Mouse (Mus musculus) midbrain, embryonic 14.5 days (tissue): ENCODE results near the gene Socs3. TPM values are rescaled to one million over a fixed set of nuclear protein-coding genes. Genes with fewer than 3 reads are reported as not detected.
A peak's percentile ranks its signal among the peaks of the same experiment; 100 is the strongest.

Experiments used
- ATAC-seq: fragments of 200-750 bp; cut with Nextera tagmentation; 2 replicates; pipeline ENCODE4 v1.8.0; 2017; ENCODE audit warnings: moderate number of reproducible peaks, moderate library complexity; ENCODE audit not compliant: low FRiP score, low TSS enrichment
- DNase-seq: peaks from one replicate; pipeline ENCODE4 v3.0.0-alpha.2; 2015
- H3K27ac ChIP-seq: fragments of 300-500 bp; sonication (generic); replicated peaks from 2 replicates; pipeline ENCODE4 v1.5.1; 2014; ENCODE audit warnings: mild to moderate bottlenecking, low read depth, low read length, moderate library complexity
- H3K27me3 ChIP-seq: fragments of 300-500 bp; sonication (generic); 2 replicates; pipeline ENCODE4 v1.6.1; 2014; ENCODE audit warnings: low read length, control low read depth, mixed read lengths; ENCODE audit not compliant: control insufficient read depth, insufficient read depth
- H3K36me3 ChIP-seq: fragments of 300-500 bp; sonication (generic); 2 replicates; pipeline ENCODE4 v1.6.1; 2014; ENCODE audit warnings: low read length, control low read depth; ENCODE audit not compliant: control insufficient read depth, insufficient read depth
- H3K4me1 ChIP-seq: fragments of 300-500 bp; sonication (generic); 2 replicates; pipeline ENCODE4 v1.6.1; 2014; ENCODE audit warnings: mild to moderate bottlenecking, antibody characterized with exemption, low read length, control low read depth; ENCODE audit not compliant: control insufficient read depth, insufficient read depth
- H3K4me2 ChIP-seq: fragments of 300-500 bp; sonication (generic); 2 replicates; pipeline ENCODE4 v1.6.1; 2014; ENCODE audit warnings: mild to moderate bottlenecking, low read length, moderate library complexity
- H3K4me3 ChIP-seq: fragments of 300-500 bp; sonication (generic); replicated peaks from 2 replicates; pipeline ENCODE4 v1.5.1; 2014; ENCODE audit warnings: low read depth, low read length
- H3K9ac ChIP-seq: fragments of 300-500 bp; sonication (generic); replicated peaks from 2 replicates; pipeline ENCODE4 v1.6.1; 2014; ENCODE audit warnings: mild to moderate bottlenecking, low read length, moderate library complexity
- H3K9me3 ChIP-seq: fragments of 300-500 bp; sonication (generic); 2 replicates; pipeline ENCODE4 v1.6.1; 2016; ENCODE audit warnings: low read length, control low read depth, mixed read lengths; ENCODE audit not compliant: control insufficient read depth
- WGBS: fragments of 180-500 bp; shearing (Covaris S2); extraction: QIAGEN DNeasy Blood & Tissue Kit; methylation state at CpG from one replicate; pipeline ENCODE4 v1.1.7; 2014; 5-methylcytosine and 5-hydroxymethylcytosine counted together
- polyA plus RNA-seq: library from polyadenylated mRNA; unstranded; fragments of >200 nt; fragmentation: Nextera tagmentation; extraction: Ambion mirVana; gene quantifications from 2 replicates; pipeline ENCODE4 v1.2.1, GENCODE M21; 2014

The Socs3 gene
- polyA plus RNA-seq, 1 experiment from 2014 or later, result 4.3 TPM

GRCm38 (mm10) chr11:117934168-117934567 lies 35.7 kb downstream of the Socs3 start:
- DNase-seq (no peak), ATAC-seq (no peak)
- Histone ChIP-seq H3K27me3 (peaks cover 12% of the 10 kb centered on the region), H3K4me2 (no peak overlapping the region), H3K4me3 (no peak overlapping the region), H3K4me1 (peaks cover 8% of the 10 kb centered on the region; the same call in 1 of the 2 replicates), H3K36me3 (no peaks in the 10 kb centered on the region), H3K9me3 (no peaks in the 10 kb centered on the region), H3K9ac (no peak overlapping the region), H3K27ac (no peak overlapping the region)
- WGBS, result 40% methylated on average over 2 of the region's 2 CpGs

- Histone ChIP-seq H3K4me1 (peaks cover 8% of the 10 kb centered on the region; the same call in 1 of the 2 replicates), H3K9ac (no peak overlapping the region), H3K27ac (no peak overlapping the region), H3K9me3 (no peaks in the 10 kb centered on the region), H3K4me3 (no peak overlapping the region), H3K4me2 (no peak overlapping the region), H3K27me3 (peaks cover 12% of the 10 kb centered on the region), H3K36me3 (no peaks in the 10 kb centered on the region)
- WGBS, result 21% methylated on average over 4 of the region's 4 CpGs
- no peak for DNase-seq
- ATAC-seq, result no peak
These were observed 37.7 kb downstream of the Socs3 start for GRCm38 (mm10) chr11:117932195-117932594.

- Histone ChIP-seq H3K9ac (no peak overlapping the region), H3K27me3 (peaks cover 12% of the 10 kb centered on the region), H3K27ac (no peak overlapping the region), H3K4me1 (peaks cover 8% of the 10 kb centered on the region; the same call in 1 of the 2 replicates), H3K4me2 (no peak overlapping the region), H3K36me3 (no peaks in the 10 kb centered on the region), H3K9me3 (no peaks in the 10 kb centered on the region), H3K4me3 (no peak overlapping the region)
- 53% methylated on average over 6 of the region's 6 CpGs for WGBS
- DNase-seq (no peak), ATAC-seq (no peak)
These were observed 38.3 kb downstream of the Socs3 start for GRCm38 (mm10) chr11:117931576-117931975.

- Histone ChIP-seq H3K9ac (peak overlapping the region; percentile 55), H3K4me2 (peak overlapping the region; percentile 78), H3K36me3 (no peaks in the 10 kb centered on the region), H3K9me3 (no peaks in the 10 kb centered on the region), H3K4me3 (peak overlapping the region; percentile 39), H3K27ac (no peak overlapping the region), H3K27me3 (peaks cover 12% of the 10 kb centered on the region), H3K4me1 (peaks cover 8% of the 10 kb centered on the region; the same call in 1 of the 2 replicates)
- WGBS, result 2% methylated on average over 45 of the region's 48 CpGs
- ATAC-seq (peak; percentile 31; the same call in 1 of the 2 replicates), DNase-seq (peak; percentile 85)
These were observed 39.0 kb downstream of the Socs3 start for GRCm38 (mm10) chr11:117930781-117931338.

GRCm38 (mm10) chr11:117925541-117925940 lies 44.3 kb downstream of the Socs3 start:
- H3K36me3 ChIP-seq, result no peaks in the 10 kb centered on the region
- no peaks in the 10 kb centered on the region for H3K9me3 ChIP-seq
- H3K27me3 ChIP-seq, result no peaks in the 10 kb centered on the region; the same call in 1 of the 2 replicates
- H3K27ac ChIP-seq, result no peak overlapping the region
- ATAC-seq (no peak), DNase-seq (no peak)
- H3K4me1 ChIP-seq, result no peaks in the 10 kb centered on the region
- no peak overlapping the region for H3K9ac ChIP-seq
- 59% methylated on average over 1 of the region's 1 CpGs for WGBS
- no peak overlapping the region for H3K4me2 ChIP-seq
- no peak overlapping the region for H3K4me3 ChIP-seq

- no peaks in the 10 kb centered on the region for H3K36me3 ChIP-seq
- no peak overlapping the region for H3K4me2 ChIP-seq
- ATAC-seq (no peak), DNase-seq (no peak)
- no peak overlapping the region for H3K9ac ChIP-seq
- H3K27ac ChIP-seq, result no peak overlapping the region
- H3K4me1 ChIP-seq, result no peaks in the 10 kb centered on the region
- H3K27me3 ChIP-seq, result no peaks in the 10 kb centered on the region; the same call in 1 of the 2 replicates
- H3K9me3 ChIP-seq, result no peaks in the 10 kb centered on the region
- no peak overlapping the region for H3K4me3 ChIP-seq
- WGBS, result 86% methylated on average over 6 of the region's 6 CpGs
These were observed 45.4 kb downstream of the Socs3 start for GRCm38 (mm10) chr11:117924466-117924865.

GRCm38 (mm10) chr11:117923279-117923678 lies 46.6 kb downstream of the Socs3 start:
- Histone ChIP-seq H3K9me3 (no peaks in the 10 kb centered on the region), H3K4me2 (no peak overlapping the region), H3K36me3 (no peaks in the 10 kb centered on the region), H3K9ac (no peak overlapping the region), H3K4me1 (no peaks in the 10 kb centered on the region), H3K4me3 (no peak overlapping the region), H3K27ac (no peak overlapping the region), H3K27me3 (no peaks in the 10 kb centered on the region)
- WGBS, result 87% methylated on average over 11 of the region's 11 CpGs
- ATAC-seq (no peak), DNase-seq (no peak)

- WGBS, result 8% methylated on average over 5 of the region's 5 CpGs
- H3K4me2 ChIP-seq, result no peak overlapping the region
- H3K36me3 ChIP-seq, result no peaks in the 10 kb centered on the region
- no peaks in the 10 kb centered on the region for H3K4me1 ChIP-seq
- no peak overlapping the region for H3K4me3 ChIP-seq
- no peak overlapping the region for H3K9ac ChIP-seq
- DNase-seq (no peak), ATAC-seq (no peak)
- H3K27me3 ChIP-seq, result no peaks in the 10 kb centered on the region
- H3K27ac ChIP-seq, result no peak overlapping the region
- H3K9me3 ChIP-seq, result 0 out of 2 replicates have a peak, but pooled peaks cover 3% of the 10 kb centered on the region
These were observed 50.6 kb downstream of the Socs3 start for GRCm38 (mm10) chr11:117919211-117919610.

- Histone ChIP-seq H3K4me3 (no peak overlapping the region), H3K4me1 (no peaks in the 10 kb centered on the region), H3K9me3 (0 out of 2 replicates have a peak, but pooled peaks cover 3% of the 10 kb centered on the region), H3K27me3 (no peaks in the 10 kb centered on the region), H3K9ac (no peak overlapping the region), H3K4me2 (no peak overlapping the region), H3K36me3 (no peaks in the 10 kb centered on the region), H3K27ac (no peak overlapping the region)
- DNase-seq (no peak), ATAC-seq (no peak)
- WGBS, result 61% methylated on average over 11 of the region's 11 CpGs
These were observed 51.3 kb downstream of the Socs3 start for GRCm38 (mm10) chr11:117918541-117918940.
